ENCODE assay signal across 22 mouse cellular contexts in genomic region chr1:33394989-33395594, GRCm38 (mm10).
DNase-seq lines count a peak whose midpoint lies in the region; ATAC-seq and TF ChIP-seq lines count a peak whose summit lies in the region.
"Had no signal": no experiment of that assay in that cellular context is flagged by ENCODE, and none has a peak within 500 bp of the region (broad histone marks: within the 10 kb centered on the region; RNA-seq: fewer than 3 reads in every experiment).

No protein-coding gene starts in this region.

- ATAC-seq in hindbrain, embryonic 11.5 days (ENCODE audit: low FRiP score), result 0 out of 2 replicates have a peak, but pooled peaks have one; percentile 20
- no peak for ATAC-seq in hindbrain, embryonic 14.5 days (ENCODE audit: low FRiP score)
- no peak for ATAC-seq in midbrain, postnatal 0 days (ENCODE audit: low FRiP score)
- no peak for ATAC-seq in midbrain, embryonic 16.5 days
- ATAC-seq: forebrain, postnatal 0 days had no signal

- WGBS in hindbrain, embryonic 11.5 days, result 77% methylated on average over 5 of the region's 5 CpGs
- WGBS in hindbrain, embryonic 14.5 days, result 64% methylated on average over 5 of the region's 5 CpGs
- 81% methylated on average over 5 of the region's 5 CpGs for WGBS in midbrain, postnatal 0 days
- 80% methylated on average over 5 of the region's 5 CpGs for WGBS in midbrain, embryonic 16.5 days

- no peak overlapping the region for H3K4me3 ChIP-seq in hindbrain, embryonic 11.5 days (ENCODE audit: low read depth, low read length)
- H3K4me3 ChIP-seq in hindbrain, embryonic 14.5 days (replicated peaks; ENCODE audit: low read length), result no peak overlapping the region
- no peak overlapping the region for H3K4me3 ChIP-seq in midbrain, postnatal 0 days (ENCODE audit: low read depth, low read length)
- H3K4me3 ChIP-seq in midbrain, embryonic 16.5 days (ENCODE audit: low read depth, low read length), result no peak overlapping the region
- H3K4me3 ChIP-seq: embryonic facial prominence, embryonic 15.5 days; stomach, embryonic 15.5 days had no signal

- H3K9ac ChIP-seq in hindbrain, embryonic 11.5 days (ENCODE audit: low read depth, low read length), result no peak overlapping the region
- H3K9ac ChIP-seq in hindbrain, embryonic 14.5 days, result no peak overlapping the region
- H3K9ac ChIP-seq in midbrain, postnatal 0 days (replicated peaks; ENCODE audit: low read length, poor library complexity, severe bottlenecking), result no peak overlapping the region
- no peak overlapping the region for H3K9ac ChIP-seq in midbrain, embryonic 16.5 days (ENCODE audit: low read depth, low read length)
- H3K9ac ChIP-seq: embryonic facial prominence, embryonic 15.5 days; forebrain, postnatal 0 days; liver, embryonic 14.5 days; lung, embryonic 14.5 days; stomach, embryonic 15.5 days had no signal

- DNase-seq in hindbrain, embryonic 11.5 days (ENCODE audit: low spot score), result no peak
- no peak for DNase-seq in hindbrain, embryonic 14.5 days (ENCODE audit: low spot score)
- DNase-seq in midbrain, postnatal 0 days (ENCODE audit: low spot score), result peak; percentile 7
- peak; percentile 9 to 13 for DNase-seq in kidney, postnatal 36 days
- DNase-seq in right cerebral cortex, postnatal 25 days, result no peak
- DNase-seq in lung, postnatal 10 days, result no peak
- DNase-seq: adrenal gland, postnatal 25 days; cerebellum, adult 8-10 months; cerebellum, postnatal 36 days; forebrain, postnatal 0 days; gastrocnemius, postnatal 14 days; heart, adult 11 months; layer of hippocampus, adult 9-11 months; lung, embryonic 14.5 days; lung, postnatal 4 days; right cerebral cortex, adult 18-20 months; thymus, postnatal 36 days had no signal

- no peaks in the 10 kb centered on the region for H3K4me1 ChIP-seq in hindbrain, embryonic 11.5 days (replicated peaks; ENCODE audit: control insufficient read depth, insufficient read depth, low read length)
- no peaks in the 10 kb centered on the region for H3K4me1 ChIP-seq in hindbrain, embryonic 14.5 days (replicated peaks; ENCODE audit: control insufficient read depth, insufficient read depth, low read length)
- H3K4me1 ChIP-seq in midbrain, postnatal 0 days (ENCODE audit: insufficient read depth, low read length), result no peaks in the 10 kb centered on the region
- H3K4me1 ChIP-seq in midbrain, embryonic 16.5 days (ENCODE audit: control insufficient read depth, insufficient read depth, low read length), result no peaks in the 10 kb centered on the region
- H3K4me1 ChIP-seq: embryonic facial prominence, embryonic 15.5 days; stomach, embryonic 15.5 days had no signal

- no peaks in the 10 kb centered on the region for H3K36me3 ChIP-seq in hindbrain, embryonic 11.5 days (ENCODE audit: control insufficient read depth, insufficient read depth, low read length)
- no peaks in the 10 kb centered on the region for H3K36me3 ChIP-seq in hindbrain, embryonic 14.5 days (replicated peaks; ENCODE audit: control insufficient read depth, insufficient read depth)
- no peaks in the 10 kb centered on the region for H3K36me3 ChIP-seq in midbrain, postnatal 0 days (ENCODE audit: insufficient read depth, low read length)
- H3K36me3 ChIP-seq in midbrain, embryonic 16.5 days (ENCODE audit: control insufficient read depth, insufficient read depth, low read length), result no peaks in the 10 kb centered on the region
- H3K36me3 ChIP-seq: embryonic facial prominence, embryonic 15.5 days; stomach, embryonic 15.5 days had no signal

- no peaks in the 10 kb centered on the region for H3K9me3 ChIP-seq in hindbrain, embryonic 11.5 days (ENCODE audit: control insufficient read depth, low read length)
- no peaks in the 10 kb centered on the region for H3K9me3 ChIP-seq in hindbrain, embryonic 14.5 days (ENCODE audit: control insufficient read depth, low read length)
- H3K9me3 ChIP-seq in midbrain, postnatal 0 days (ENCODE audit: low read length), result no peaks in the 10 kb centered on the region
- no peaks in the 10 kb centered on the region for H3K9me3 ChIP-seq in midbrain, embryonic 16.5 days (replicated peaks; ENCODE audit: control insufficient read depth, low read length, poor library complexity, severe bottlenecking)
- H3K9me3 ChIP-seq: embryonic facial prominence, embryonic 15.5 days; stomach, embryonic 15.5 days had no signal

- TF ChIP-seq CTCF in midbrain, postnatal 0 days (IDR thresholded peaks at IDR 0.05), result no peak

- H3K27me3 ChIP-seq in hindbrain, embryonic 11.5 days (ENCODE audit: control insufficient read depth, insufficient read depth, low read length), result no peaks in the 10 kb centered on the region
- no peaks in the 10 kb centered on the region for H3K27me3 ChIP-seq in hindbrain, embryonic 14.5 days (ENCODE audit: control insufficient read depth, insufficient read depth, low read length)
- no peaks in the 10 kb centered on the region for H3K27me3 ChIP-seq in midbrain, postnatal 0 days (ENCODE audit: insufficient read depth, low read length)
- no peaks in the 10 kb centered on the region for H3K27me3 ChIP-seq in midbrain, embryonic 16.5 days (ENCODE audit: control insufficient read depth, insufficient read depth, low read depth, low read length)
- H3K27me3 ChIP-seq: embryonic facial prominence, embryonic 15.5 days; stomach, embryonic 15.5 days had no signal

- no peak overlapping the region for H3K27ac ChIP-seq in hindbrain, embryonic 11.5 days (ENCODE audit: low read depth, low read length)
- no peak overlapping the region for H3K27ac ChIP-seq in hindbrain, embryonic 14.5 days
- no peak overlapping the region for H3K27ac ChIP-seq in midbrain, postnatal 0 days (ENCODE audit: low read depth, low read length)
- H3K27ac ChIP-seq in midbrain, embryonic 16.5 days (ENCODE audit: low read length), result no peak overlapping the region
- H3K27ac ChIP-seq: embryonic facial prominence, embryonic 15.5 days; liver, embryonic 14.5 days; stomach, embryonic 15.5 days had no signal

- no peak overlapping the region for H3K4me2 ChIP-seq in hindbrain, embryonic 11.5 days (replicated peaks; ENCODE audit: low read depth, low read length)
- H3K4me2 ChIP-seq in hindbrain, embryonic 14.5 days (replicated peaks), result no peak overlapping the region
- no peak overlapping the region for H3K4me2 ChIP-seq in midbrain, postnatal 0 days (ENCODE audit: low read depth, low read length, poor library complexity, severe bottlenecking)
- no peak overlapping the region for H3K4me2 ChIP-seq in midbrain, embryonic 16.5 days (ENCODE audit: low read length)
- H3K4me2 ChIP-seq: embryonic facial prominence, embryonic 15.5 days; heart, embryonic 11.5 days; lung, embryonic 14.5 days; stomach, embryonic 15.5 days had no signal

Comparison
In these comparisons a context has a peak if more than half of its experiments do, and no peak if none do; other contexts are left out.
1. DNase-seq: peak in midbrain, postnatal 0 days (single experiment) and kidney, postnatal 36 days (2 of 2); none in hindbrain, embryonic 11.5 days (single experiment), hindbrain, embryonic 14.5 days (single experiment), right cerebral cortex, postnatal 25 days (single experiment) and lung, postnatal 10 days (single experiment).